Mouse (Mus musculus): ENCODE data around the gene Zcchc17. TPM values are rescaled to one million over a fixed set of nuclear protein-coding genes. Genes with fewer than 3 reads are reported as not detected.

The Zcchc17 gene
- total and polyA plus RNA-seq, 3 experiments: 31.7 to 67.7 (median 51.8) TPM

GRCm38 (mm10) chr4:130327366-130327765, 32.4 kb downstream of the Zcchc17 start:
- Histone ChIP-seq H3K36me3 (replicated peaks in 1 of 2; ENCODE audit: control insufficient read depth in 1 of 2, insufficient read depth in 1 of 2, low read length in 1 of 2) (peaks cover 37 to 85% of the 10 kb centered on the region in 2 experiments), H3K9me3 (replicated peaks; ENCODE audit: low read length) (no peaks in the 10 kb centered on the region), H3K4me1 (ENCODE audit: control insufficient read depth in 1 of 2, insufficient read depth in 2 of 2) (peaks cover 0 to 8% of the 10 kb centered on the region in 2 experiments; a peak in 2 of 4 replicates), H3K9ac (ENCODE audit: insufficient read depth, low read depth) (no peak overlapping the region), H3K27me3 (replicated peaks) (no peaks in the 10 kb centered on the region), H3K4me2 (ENCODE audit: insufficient read depth, low read depth, poor library complexity, severe bottlenecking) (no peak overlapping the region), H3K79me2 (replicated peaks; ENCODE audit: control insufficient read depth, extremely low read depth, insufficient read depth, poor library complexity, severe bottlenecking) (no peaks in the 10 kb centered on the region), H3K4me3 (replicated peaks in 1 of 3; ENCODE audit: low read depth in 2 of 3, low read length in 2 of 3, poor library complexity in 1 of 3) (no peak overlapping the region), H3K27ac (ENCODE audit: insufficient read depth, low read depth) (no peak overlapping the region)
- no peak for TF ChIP-seq MEF2A (IDR thresholded peaks at IDR 0.05; ENCODE audit: borderline replicate concordance, low read depth, low read length)
- no peak for TF ChIP-seq MAFK (IDR thresholded peaks at IDR 0.05; ENCODE audit: insufficient replicate concordance, low read length)
- TF ChIP-seq SMC3 (IDR thresholded peaks at IDR 0.05; ENCODE audit: low read depth, low read length): no peak
- TF ChIP-seq ELF1 (IDR thresholded peaks at IDR 0.05; ENCODE audit: low read depth, low read length): no peak
- TF ChIP-seq ZNF384 (IDR thresholded peaks at IDR 0.05; ENCODE audit: low read depth, low read length): no peak
- TF ChIP-seq RCOR1 (conservative IDR thresholded peaks at IDR 0.05; ENCODE audit: low read depth, low read length): no peak
- TF ChIP-seq RAD21 (IDR thresholded peaks at IDR 0.05; ENCODE audit: low read depth, low read length): no peak
- TF ChIP-seq MXI1 (IDR thresholded peaks at IDR 0.05; ENCODE audit: low read depth, low read length): no peak
- TF ChIP-seq JUN (IDR thresholded peaks at IDR 0.05; ENCODE audit: insufficient read depth, low read depth, low read length): no peak
- TF ChIP-seq IRF4 (IDR thresholded peaks at IDR 0.05; ENCODE audit: low read depth, low read length): no peak
- no peak for TF ChIP-seq NRF1 (IDR thresholded peaks at IDR 0.05; ENCODE audit: low read depth, low read length)
- no peak for TF ChIP-seq CHD1 (IDR thresholded peaks at IDR 0.05; ENCODE audit: low read depth, low read length)
- no peak for TF ChIP-seq MAZ (IDR thresholded peaks at IDR 0.05; ENCODE audit: low read depth, low read length)
- no peak for TF ChIP-seq USF1 (IDR thresholded peaks at IDR 0.05; ENCODE audit: low read depth, low read length)
- TF ChIP-seq ZKSCAN1 (IDR thresholded peaks at IDR 0.05; ENCODE audit: borderline replicate concordance, low read depth, low read length): no peak
- no peak for DNase-seq (ENCODE audit: extremely low read depth)
- dilution Hi-C loops (cut with MboI; ENCODE audit: extremely low pct_ligation_motif_present, extremely low pct_unique_long_range_greater_than_20kb, low sequenced_read_pairs): no loop called here
- in situ Hi-C loops (cut with MboI; ENCODE audit: low pct_ligation_motif_present, low pct_unique_long_range_greater_than_20kb, low sequenced_read_pairs): no loop called here

- Histone ChIP-seq H3K9ac (ENCODE audit: insufficient read depth, low read depth) (no peak overlapping the region), H3K4me2 (ENCODE audit: insufficient read depth, low read depth, poor library complexity, severe bottlenecking) (no peak overlapping the region), H3K36me3 (replicated peaks in 1 of 2; ENCODE audit: control insufficient read depth in 1 of 2, insufficient read depth in 1 of 2, low read length in 1 of 2) (peaks cover 50 to 85% of the 10 kb centered on the region in 2 experiments), H3K79me2 (replicated peaks; ENCODE audit: control insufficient read depth, extremely low read depth, insufficient read depth, poor library complexity, severe bottlenecking) (no peaks in the 10 kb centered on the region), H3K27ac (ENCODE audit: insufficient read depth, low read depth) (no peak overlapping the region), H3K27me3 (replicated peaks) (no peaks in the 10 kb centered on the region), H3K4me3 (replicated peaks in 1 of 3; ENCODE audit: low read depth in 2 of 3, low read length in 2 of 3, poor library complexity in 1 of 3) (no peak overlapping the region), H3K4me1 (ENCODE audit: control insufficient read depth in 1 of 2, insufficient read depth in 2 of 2) (peaks cover 0 to 8% of the 10 kb centered on the region in 2 experiments; a peak in 2 of 4 replicates), H3K9me3 (replicated peaks; ENCODE audit: low read length) (no peaks in the 10 kb centered on the region)
- in situ Hi-C loops (cut with MboI; ENCODE audit: low pct_ligation_motif_present, low pct_unique_long_range_greater_than_20kb, low sequenced_read_pairs): no loop called here
- dilution Hi-C loops (cut with MboI; ENCODE audit: extremely low pct_ligation_motif_present, extremely low pct_unique_long_range_greater_than_20kb, low sequenced_read_pairs): no loop called here
- no peak for TF ChIP-seq NRF1 (IDR thresholded peaks at IDR 0.05; ENCODE audit: low read depth, low read length)
- no peak for TF ChIP-seq ZNF384 (IDR thresholded peaks at IDR 0.05; ENCODE audit: low read depth, low read length)
- TF ChIP-seq JUN (IDR thresholded peaks at IDR 0.05; ENCODE audit: insufficient read depth, low read depth, low read length): no peak
- DNase-seq (ENCODE audit: extremely low read depth): no peak
Measured at GRCm38 (mm10) chr4:130325446-130325845, 34.3 kb downstream of the Zcchc17 start.
